Mouse (Mus musculus) heart, adult 2 months (tissue): ENCODE measurements at regions not wholly inside any gene's neighbourhood (a gene's known extent, or its start where the extent isn't known, plus 50 kb on each side); places are given as distances from the start of the nearest gene placed in this dataset.

Source experiments
- CTCF ChIP-seq: fragments of 200-600 bp; IDR thresholded peaks from 2 replicates; pipeline ENCODE4 v1.8.1; 2022; ENCODE audit warnings: antibody characterized with exemption, mild to moderate bottlenecking, moderate library complexity
- EP300 ChIP-seq: fragments of 200-500 bp; IDR thresholded peaks from 2 replicates; pipeline ENCODE4 v1.6.1; 2011; ENCODE audit warnings: low read depth, low read length, control low read depth; ENCODE audit not compliant: insufficient read depth
- POLR2A ChIP-seq: fragments of 200-500 bp; IDR thresholded peaks from 2 replicates; pipeline ENCODE4 v1.6.1; 2011; ENCODE audit warnings: mild to moderate bottlenecking, low read depth, low read length, control low read depth; ENCODE audit not compliant: insufficient read depth

DNA sequence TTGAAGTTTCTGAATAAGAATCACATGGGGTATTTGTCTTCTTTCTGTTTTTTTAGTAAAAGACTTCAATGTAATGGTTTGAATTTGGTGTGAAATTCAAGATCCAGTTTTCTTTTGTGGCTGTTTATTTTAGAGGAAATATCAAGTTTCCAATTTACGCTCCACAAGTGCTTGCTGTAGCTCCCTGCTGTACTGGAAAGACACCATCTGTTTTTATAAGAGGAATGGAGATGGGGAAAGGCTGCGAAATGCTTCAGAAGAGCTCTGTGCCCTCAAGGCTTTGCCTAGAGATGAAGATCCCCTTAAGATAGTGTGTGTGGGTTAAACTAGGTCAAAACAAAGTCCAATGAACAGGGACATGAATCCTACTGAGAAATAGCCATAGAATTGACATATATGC lies 618.5 kb upstream of the Klf6 start:
- TF ChIP-seq POLR2A: no peak
- no peak for TF ChIP-seq CTCF
- TF ChIP-seq EP300: no peak
